Mouse (Mus musculus) midbrain, embryonic 16.5 days (tissue): ENCODE results near the gene Nthl1. TPM values are rescaled to one million over a fixed set of nuclear protein-coding genes. Genes with fewer than 3 reads are reported as not detected.
"Not testable (repeated sequence)": the region's sequence is repeated elsewhere in the genome, so short reads cannot be mapped to it uniquely, and the experiment has no call there.

Experiments
- ATAC-seq: fragments of 200-750 bp; cut with Nextera tagmentation; 2 replicates; pipeline ENCODE4 v1.8.0; 2017; ENCODE audit warnings: moderate TSS enrichment
- H3K27ac ChIP-seq: fragments of 300-500 bp; sonication (generic); 2 replicates; pipeline ENCODE4 v1.5.1; 2014; ENCODE audit warnings: mild to moderate bottlenecking, low read length, mixed read lengths
- H3K27me3 ChIP-seq: fragments of 300-500 bp; sonication (generic); 2 replicates; pipeline ENCODE4 v1.6.1; 2014; ENCODE audit warnings: low read depth, low read length, mixed read lengths; ENCODE audit not compliant: control insufficient read depth, insufficient read depth
- H3K36me3 ChIP-seq: fragments of 300-500 bp; sonication (generic); 2 replicates; pipeline ENCODE4 v1.6.1; 2014; ENCODE audit warnings: mild to moderate bottlenecking, low read length, moderate library complexity, mixed read lengths; ENCODE audit not compliant: control insufficient read depth, insufficient read depth
- H3K4me1 ChIP-seq: fragments of 300-500 bp; sonication (generic); 2 replicates; pipeline ENCODE4 v1.6.1; 2014; ENCODE audit warnings: mild to moderate bottlenecking, low read length, mixed read lengths; ENCODE audit not compliant: control insufficient read depth, insufficient read depth
- H3K4me2 ChIP-seq: fragments of 300-500 bp; sonication (generic); 2 replicates; pipeline ENCODE4 v1.6.1; 2014; ENCODE audit warnings: mild to moderate bottlenecking, low read length, mixed read lengths
- H3K4me3 ChIP-seq: fragments of 300-500 bp; sonication (generic); 2 replicates; pipeline ENCODE4 v1.5.1; 2014; ENCODE audit warnings: low read depth, mild to moderate bottlenecking, low read length, moderate library complexity, mixed read lengths
- H3K9ac ChIP-seq: fragments of 300-500 bp; sonication (generic); 2 replicates; pipeline ENCODE4 v1.6.1; 2014; ENCODE audit warnings: low read depth, low read length, mixed read lengths
- H3K9me3 ChIP-seq: fragments of 300-500 bp; sonication (generic); replicated peaks from 2 replicates; pipeline ENCODE4 v1.6.1; 2014; ENCODE audit warnings: mild to moderate bottlenecking, low read length, mixed read lengths; ENCODE audit not compliant: control insufficient read depth, poor library complexity, severe bottlenecking
- WGBS: fragments of 180-500 bp; shearing (Covaris S2); extraction: QIAGEN DNeasy Blood & Tissue Kit; methylation state at CpG from one replicate; pipeline ENCODE4 v1.1.7; 2014; 5-methylcytosine and 5-hydroxymethylcytosine counted together
- polyA plus RNA-seq: library from polyadenylated mRNA; unstranded; fragments of >200 nt; fragmentation: Nextera tagmentation; extraction: Ambion mirVana; gene quantifications from 2 replicates; pipeline ENCODE4 v1.2.1, GENCODE M21; 2015

The Nthl1 gene
- polyA plus RNA-seq, 1 experiment from 2014 or later, result 10.0 TPM

- H3K27ac ChIP-seq, result no peak overlapping the region
- no peak overlapping the region for H3K9ac ChIP-seq
- no peak overlapping the region for H3K4me2 ChIP-seq
- H3K9me3 ChIP-seq, result no peaks in the 10 kb centered on the region
- H3K4me3 ChIP-seq, result no peak overlapping the region
- H3K27me3 ChIP-seq, result peaks cover 7% of the 10 kb centered on the region
- no peaks in the 10 kb centered on the region for H3K36me3 ChIP-seq
- 65% methylated on average over 3 of the region's 3 CpGs for WGBS
- H3K4me1 ChIP-seq, result peaks cover 6% of the 10 kb centered on the region
- ATAC-seq, result no peak
Measured at GRCm38 (mm10) chr17:24651835-24652234, 19.4 kb downstream of the Nthl1 start.

- H3K27me3 ChIP-seq, result peaks cover 30% of the 10 kb centered on the region
- WGBS, result 4% methylated on average over 18 of the region's 19 CpGs
- no peaks in the 10 kb centered on the region for H3K36me3 ChIP-seq
- H3K4me3 ChIP-seq, result 0 out of 2 replicates have a peak overlapping the region, but pooled peaks have one; percentile 18
- peak overlapping the region; percentile 22; the same call in 1 of the 2 replicates for H3K9ac ChIP-seq
- ATAC-seq, result no peak
- H3K27ac ChIP-seq, result no peak overlapping the region
- peaks cover 12% of the 10 kb centered on the region for H3K4me1 ChIP-seq
- H3K4me2 ChIP-seq, result peak overlapping the region; percentile 54
- no peaks in the 10 kb centered on the region for H3K9me3 ChIP-seq
Measured at GRCm38 (mm10) chr17:24653967-24654710, 21.7 kb downstream of the Nthl1 start.

GRCm38 (mm10) chr17:24654969-24655368, 22.5 kb downstream of the Nthl1 start:
- Histone ChIP-seq H3K9ac (no peak overlapping the region), H3K27me3 (peaks cover 36% of the 10 kb centered on the region), H3K27ac (no peak overlapping the region), H3K4me3 (no peak overlapping the region), H3K4me1 (peaks cover 12% of the 10 kb centered on the region), H3K36me3 (no peaks in the 10 kb centered on the region), H3K4me2 (no peak overlapping the region), H3K9me3 (no peaks in the 10 kb centered on the region)
- WGBS, result 84% methylated on average over 4 of the region's 4 CpGs
- ATAC-seq, result no peak

- H3K4me3 ChIP-seq, result peak within 1 kb of the TSS; percentile 30
- peak within 1 kb of the TSS; percentile 34 for H3K9ac ChIP-seq
- H3K4me1 ChIP-seq, result peaks cover 6% of the 10 kb centered on the region
- ATAC-seq, result no peak
- no peak within 1 kb of the TSS for H3K27ac ChIP-seq
- peaks cover 39% of the 10 kb centered on the region for H3K27me3 ChIP-seq
- H3K9me3 ChIP-seq, result no peaks in the 10 kb centered on the region
- H3K4me2 ChIP-seq, result peak within 1 kb of the TSS; percentile 57
- no peaks in the 10 kb centered on the region for H3K36me3 ChIP-seq
- 2% methylated on average over 47 of the region's 47 CpGs for WGBS
Measured at GRCm38 (mm10) chr17:24658017-24658758, 25.7 kb downstream of the Nthl1 start, which contains the start of gene Npw. Npw (minus strand) TSS chr17:24658457.

GRCm38 (mm10) chr17:24667011-24667410, 34.5 kb downstream of the Nthl1 start:
- 74% methylated on average over 7 of the region's 7 CpGs for WGBS
- ATAC-seq, H3K4me3 ChIP-seq, H3K27me3 ChIP-seq, H3K9me3 ChIP-seq, H3K27ac ChIP-seq, H3K4me2 ChIP-seq, H3K9ac ChIP-seq, H3K36me3 ChIP-seq: not testable (repeated sequence)
- peaks cover 23% of the 10 kb centered on the region for H3K4me1 ChIP-seq

- 29% methylated on average over 6 of the region's 6 CpGs for WGBS
Measured at GRCm38 (mm10) chr17:24667416-24667815, 34.9 kb downstream of the Nthl1 start.

GRCm38 (mm10) chr17:24669214-24669544, 36.7 kb downstream of the Nthl1 start:
- WGBS, result 13% methylated on average over 15 of the region's 15 CpGs
- H3K9me3 ChIP-seq, H3K36me3 ChIP-seq, ATAC-seq, H3K27me3 ChIP-seq: not testable (repeated sequence)
- H3K27ac ChIP-seq, result peak overlapping the region; percentile 89
- peak overlapping the region; percentile 98 for H3K9ac ChIP-seq
- H3K4me2 ChIP-seq, result peak overlapping the region; percentile 85
- H3K4me1 ChIP-seq, result peaks cover 30% of the 10 kb centered on the region
- peak overlapping the region; percentile 98 for H3K4me3 ChIP-seq

More at GRCm38 (mm10) chr17:24667416-24667815, 34.9 kb downstream of the Nthl1 start:
- Histone ChIP-seq H3K36me3 (no peaks in the 10 kb centered on the region), H3K27me3 (no peaks in the 10 kb centered on the region), H3K4me3 (no peak overlapping the region), H3K27ac (no peak overlapping the region), H3K9me3 (no peaks in the 10 kb centered on the region), H3K9ac (no peak overlapping the region), H3K4me2 (no peak overlapping the region), H3K4me1 (peaks cover 25% of the 10 kb centered on the region)
- no peak for ATAC-seq

GRCm38 (mm10) chr17:24669545-24670245, 37.2 kb downstream of the Nthl1 start, which contains the start of gene Zfp598:
Zfp598 (plus strand) TSS chr17:24669687.
- peak within 1 kb of the TSS; percentile 85 for H3K4me2 ChIP-seq
- peak within 1 kb of the TSS; percentile 98 for H3K9ac ChIP-seq
- H3K4me3 ChIP-seq, result peak within 1 kb of the TSS; percentile 98
- H3K27me3 ChIP-seq, result no peaks in the 10 kb centered on the region
- H3K36me3 ChIP-seq, result no peaks in the 10 kb centered on the region
- peak within 1 kb of the TSS; percentile 89 for H3K27ac ChIP-seq
- under 1% methylated on average over 54 of the region's 80 CpGs for WGBS
- peak; percentile 98 for ATAC-seq
- H3K4me1 ChIP-seq, result peaks cover 30% of the 10 kb centered on the region
- no peaks in the 10 kb centered on the region for H3K9me3 ChIP-seq
